Mouse (Mus musculus): ENCODE data around the gene Epas1.

DNA sequence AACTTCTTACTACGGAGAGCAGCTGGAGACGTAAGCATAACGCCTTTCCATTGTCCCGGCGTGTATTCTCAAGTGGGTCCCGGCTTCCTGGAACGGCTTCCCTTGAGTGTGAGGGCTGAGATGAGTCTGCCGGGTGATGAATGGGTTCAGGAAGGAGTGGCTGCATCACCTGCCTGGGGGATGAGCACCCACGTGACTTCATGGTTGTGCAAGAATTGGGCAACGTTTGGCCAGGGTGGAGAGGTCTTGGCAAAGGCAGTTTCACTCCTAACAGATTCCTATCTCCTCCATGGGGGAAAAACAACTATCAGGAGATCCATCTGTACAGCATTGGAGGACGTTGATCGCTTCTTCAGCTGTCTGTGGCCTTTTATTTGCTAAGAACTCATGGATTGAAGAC is 23.0 kb downstream of the Epas1 start:
- TF ChIP-seq CTCF (conservative IDR thresholded peaks at IDR 0.05; ENCODE audit: low read length) = no peak
- TF ChIP-seq POU5F1 (IDR thresholded peaks at IDR 0.05; ENCODE audit: borderline replicate concordance, low read length) = no peak
